Mouse (Mus musculus): ENCODE measurements around the gene Cep70. TPM values are rescaled to one million over a fixed set of nuclear protein-coding genes. Genes with fewer than 3 reads are reported as not detected.

Cep70 gene
- 10 to 100 TPM; 19.6 to 29.6 (median 20.3) TPM for polyA plus RNA-seq (2017; shearing (Covaris generic))

- ATAC-seq, result peak; percentile 91
Measured at GRCm38 (mm10) chr9:99243190-99243894, at the start of gene Cep70. Gene Cep70, plus strand, starts transcription at chr9:99243367.

GRCm38 (mm10) chr9:99212643-99213042, 30.5 kb upstream of the Cep70 start:
- no peak for ATAC-seq

GRCm38 (mm10) chr9:99216182-99216581, 27.0 kb upstream of the Cep70 start:
- no peak for ATAC-seq

GRCm38 (mm10) chr9:99217999-99218719, 25.0 kb upstream of the Cep70 start:
- no peak for ATAC-seq

- ATAC-seq, result no peak
Measured at GRCm38 (mm10) chr9:99221636-99222035, 21.5 kb upstream of the Cep70 start.

GRCm38 (mm10) chr9:99224583-99224982, 18.6 kb upstream of the Cep70 start:
- no peak for ATAC-seq

- ATAC-seq, result no peak
Measured at GRCm38 (mm10) chr9:99229450-99229849, 13.7 kb upstream of the Cep70 start.

GRCm38 (mm10) chr9:99237139-99237538, 6.0 kb upstream of the Cep70 start, which contains the start of gene Faiml:
Gene Faiml, minus strand, starts transcription at chr9:99237239.
- ATAC-seq, result no peak

GRCm38 (mm10) chr9:99238276-99238675, 4.9 kb upstream of the Cep70 start:
- no peak for ATAC-seq

GRCm38 (mm10) chr9:99239256-99239655, 3.9 kb upstream of the Cep70 start:
- ATAC-seq, result no peak

- no peak for ATAC-seq
Measured at GRCm38 (mm10) chr9:99240571-99240970, 2.6 kb upstream of the Cep70 start.

- ATAC-seq, result no peak
Measured at GRCm38 (mm10) chr9:99242035-99242434, 1.1 kb upstream of the Cep70 start.

GRCm38 (mm10) chr9:99242533-99243189, 506 bp upstream of the Cep70 start:
- ATAC-seq, result peak; percentile 8

GRCm38 (mm10) chr9:99243895-99244293, 727 bp downstream of the Cep70 start:
- no peak for ATAC-seq

- no peak for ATAC-seq
Measured at GRCm38 (mm10) chr9:99248304-99248703, 5.1 kb downstream of the Cep70 start.

GRCm38 (mm10) chr9:99248906-99249305, 5.7 kb downstream of the Cep70 start:
- no peak for ATAC-seq

GRCm38 (mm10) chr9:99253861-99254260, 10.7 kb downstream of the Cep70 start:
- no peak for ATAC-seq

GRCm38 (mm10) chr9:99256206-99256605, 13.0 kb downstream of the Cep70 start:
- ATAC-seq, result no peak

- no peak for ATAC-seq
Measured at GRCm38 (mm10) chr9:99256821-99257220, 13.7 kb downstream of the Cep70 start.

- ATAC-seq, result no peak
Measured at GRCm38 (mm10) chr9:99258891-99259290, 15.7 kb downstream of the Cep70 start.

- no peak for ATAC-seq
Measured at GRCm38 (mm10) chr9:99304296-99304695, 61.1 kb downstream of the Cep70 start.

GRCm38 (mm10) chr9:99306226-99306625, 63.1 kb downstream of the Cep70 start:
- ATAC-seq, result no peak

- ATAC-seq, result no peak
Measured at GRCm38 (mm10) chr9:99319343-99319951, 76.3 kb downstream of the Cep70 start.
